Mouse (Mus musculus) bone marrow macrophage, adult 2 months (primary cell): ENCODE data around the gene Gng4. TPM values are rescaled to one million over a fixed set of nuclear protein-coding genes. Genes with fewer than 3 reads are reported as not detected.

Source experiments
- H3K27ac ChIP-seq: 2 replicates; pipeline ENCODE4 v1.5.1; 2012; ENCODE audit warnings: low read depth, low read length; ENCODE audit not compliant: insufficient read depth
- H3K4me1 ChIP-seq: 2 replicates; pipeline ENCODE4 v1.6.1; 2012; ENCODE audit warnings: low read length; ENCODE audit not compliant: control insufficient read depth, insufficient read depth
- H3K4me3 ChIP-seq: 2 replicates; pipeline ENCODE4 v1.5.1; 2012; ENCODE audit warnings: mild to moderate bottlenecking, low read length, moderate library complexity; ENCODE audit not compliant: insufficient read depth
- CTCF ChIP-seq: IDR thresholded peaks from 2 replicates; pipeline ENCODE4 v1.5.1; 2012; ENCODE audit warnings: low read depth, mild to moderate bottlenecking, low read length, moderate library complexity
- POLR2A ChIP-seq: IDR thresholded peaks from 2 replicates; pipeline ENCODE4 v1.6.1; 2012; ENCODE audit warnings: mild to moderate bottlenecking, low read depth, low read length, borderline replicate concordance
- polyA plus RNA-seq: library from polyadenylated mRNA; stranded (reverse); fragments of >200 nt; gene quantifications from 2 replicates; pipeline ENCODE4 v1.2.4, GENCODE M21; 2012; ENCODE audit not compliant: missing spikeins, insufficient read depth, insufficient read length

The Gng4 gene
- not detected in 2 replicates for polyA plus RNA-seq

DNA sequence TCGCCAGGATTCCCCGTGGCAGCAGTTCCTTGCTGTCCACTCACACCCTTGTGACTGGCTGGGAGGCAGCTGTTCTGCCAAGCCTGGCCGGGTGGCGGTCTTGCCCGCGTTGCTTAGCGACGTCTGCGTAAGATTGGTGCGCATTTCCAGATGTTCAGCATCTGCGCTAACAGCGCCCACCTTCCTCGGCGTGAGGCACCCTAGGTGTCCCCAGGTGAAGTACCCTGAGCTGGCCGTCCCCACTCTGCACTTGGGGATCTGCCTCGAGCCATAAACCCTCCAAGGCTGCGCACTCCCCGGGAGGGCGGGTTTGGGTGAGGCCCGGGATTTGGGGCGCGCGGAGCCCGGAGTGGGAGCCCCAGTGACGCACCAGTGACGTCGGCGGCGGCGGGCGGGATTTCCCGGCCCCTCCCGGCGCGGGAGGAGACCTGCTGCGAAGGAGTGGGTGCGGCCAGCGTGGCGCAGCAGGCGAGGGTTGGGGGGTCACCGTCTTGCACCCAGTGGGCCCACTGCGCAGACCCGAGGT is at the start of gene Gng4:
TSS of gene Gng4 (plus strand) at position 166 of the 526 bp plus-strand sequence.
- Histone ChIP-seq H3K4me1 (peaks cover 5% of the 10 kb centered on the region; the same call in 1 of the 2 replicates), H3K27ac (no peak within 1 kb of the TSS), H3K4me3 (peak within 1 kb of the TSS; percentile 44)
- no peak for TF ChIP-seq CTCF
- no peak for TF ChIP-seq POLR2A

DNA sequence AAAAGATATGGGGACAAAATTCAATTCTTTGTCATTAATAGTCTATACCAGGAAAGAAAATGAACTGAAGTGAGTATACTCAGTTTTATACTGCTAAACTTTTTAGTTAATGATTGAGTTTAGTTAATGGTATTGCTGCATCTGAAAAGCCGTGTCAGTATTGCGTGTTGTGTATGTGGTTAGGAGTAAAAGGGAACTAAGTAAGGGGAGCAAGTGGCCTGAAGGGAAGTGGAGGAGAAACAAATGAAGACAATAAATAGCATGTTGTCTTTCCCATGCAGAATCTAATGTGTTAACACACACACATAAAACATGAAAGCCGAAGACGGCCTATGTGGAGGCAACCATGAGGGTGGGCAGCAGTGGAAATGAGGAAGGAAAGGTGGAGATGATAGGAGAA is 44.6 kb upstream of the Gng4 start:
- TF ChIP-seq POLR2A (no peak), CTCF (no peak)
- Histone ChIP-seq H3K27ac (no peak overlapping the region), H3K4me3 (no peak overlapping the region), H3K4me1 (peaks cover 7% of the 10 kb centered on the region)

DNA sequence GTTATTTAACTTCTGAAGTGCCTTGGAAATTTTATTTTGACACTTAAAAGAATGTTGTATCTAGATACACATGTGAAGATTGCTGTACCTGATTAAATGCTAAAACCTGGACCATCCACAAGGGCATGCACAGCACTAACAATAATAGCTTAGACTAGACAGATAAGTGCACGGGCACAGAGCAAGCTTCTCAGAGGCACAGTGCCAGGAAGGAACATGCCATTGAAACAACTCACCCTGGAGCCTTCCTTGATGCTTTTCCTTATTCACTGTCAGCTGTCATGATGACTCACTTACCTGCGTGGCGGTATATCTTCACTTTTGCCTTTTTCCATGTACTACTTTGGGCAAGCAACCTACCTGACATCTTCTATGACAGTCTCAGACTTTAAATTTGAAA is 37.9 kb upstream of the Gng4 start:
- no peak for TF ChIP-seq CTCF
- no peak for TF ChIP-seq POLR2A
- H3K4me1 ChIP-seq: no peaks in the 10 kb centered on the region
- no peak overlapping the region for H3K4me3 ChIP-seq
- no peak overlapping the region for H3K27ac ChIP-seq

DNA sequence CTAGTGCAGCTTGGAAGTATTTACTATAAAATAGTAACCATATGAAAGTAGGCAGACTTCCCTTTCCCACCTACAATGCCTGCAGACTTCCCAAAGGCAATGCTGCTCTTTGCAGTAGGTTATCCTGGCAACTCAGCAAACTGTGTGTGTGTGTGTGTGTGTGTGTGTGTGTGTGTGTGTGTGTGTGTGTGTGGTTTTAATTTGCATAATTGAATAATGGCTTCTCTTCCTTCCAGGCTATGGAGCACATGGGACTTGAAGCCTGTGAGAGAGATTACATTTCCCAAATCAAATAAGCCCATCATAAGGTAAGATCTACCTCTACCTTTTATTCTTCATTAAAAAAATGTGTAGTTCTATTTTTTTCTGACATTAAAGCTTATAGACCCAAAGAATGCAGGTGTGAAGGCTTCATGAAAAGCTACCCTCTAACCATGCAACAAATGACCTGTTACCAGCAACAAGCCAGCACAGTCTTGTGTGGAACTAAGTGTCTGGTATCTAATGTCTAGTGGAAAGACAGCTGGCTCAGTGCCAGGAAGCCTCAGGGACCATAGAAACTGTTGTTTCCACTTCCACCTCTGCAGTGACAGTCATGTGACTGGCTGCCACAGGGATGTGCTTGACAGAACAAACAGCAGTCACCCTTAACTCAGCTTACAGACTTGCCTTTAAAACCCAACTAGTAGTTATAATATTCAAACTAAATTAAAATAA is 7.9 kb upstream of the Gng4 start:
- TF ChIP-seq CTCF (no peak), POLR2A (no peak)
- Histone ChIP-seq H3K4me1 (peaks cover 19% of the 10 kb centered on the region), H3K4me3 (no peak overlapping the region), H3K27ac (no peak overlapping the region)

DNA sequence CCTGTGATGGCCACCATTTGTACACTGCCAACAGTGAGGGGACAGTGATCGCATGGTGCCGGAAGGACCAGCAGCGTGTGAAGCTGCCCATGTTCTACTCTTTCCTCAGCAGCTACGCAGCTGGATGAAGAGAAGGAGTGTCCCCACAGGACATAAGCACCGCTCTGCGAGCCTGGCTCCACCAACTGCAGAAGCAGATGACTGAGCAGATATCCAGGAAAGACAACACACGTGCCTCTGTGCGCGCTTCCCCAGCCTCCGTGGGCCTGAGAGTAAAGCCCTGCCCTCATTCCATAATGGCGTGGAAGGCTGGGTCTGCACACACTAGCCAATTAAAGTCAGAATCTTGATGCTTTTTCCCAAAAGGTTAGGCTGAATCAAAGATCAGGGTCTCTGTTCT is 6.8 kb upstream of the Gng4 start:
- no peak overlapping the region for H3K4me3 ChIP-seq
- TF ChIP-seq POLR2A (no peak), CTCF (no peak)

DNA sequence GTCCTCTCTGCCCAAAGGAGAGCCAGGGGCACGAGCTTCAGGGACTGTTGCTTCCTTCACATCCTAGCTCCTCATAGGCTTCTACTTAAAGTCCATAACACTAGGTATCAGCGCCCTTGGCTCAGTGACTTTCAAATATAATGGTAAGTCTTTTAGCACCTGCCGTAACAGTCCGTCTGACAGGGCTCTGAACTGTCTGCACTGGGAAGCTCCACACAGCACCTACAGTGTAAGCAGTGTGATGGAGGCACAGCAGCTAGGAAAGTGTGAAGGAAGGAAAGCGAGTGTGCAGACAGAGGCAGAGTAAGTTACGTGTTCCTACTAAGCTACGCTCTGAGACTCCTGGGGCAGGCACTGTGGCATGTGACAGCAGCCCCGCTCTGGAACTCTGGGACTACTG is 6.2 kb upstream of the Gng4 start:
- Histone ChIP-seq H3K4me1 (peaks cover 19% of the 10 kb centered on the region), H3K27ac (no peak overlapping the region), H3K4me3 (no peak overlapping the region)
- no peak for TF ChIP-seq CTCF
- no peak for TF ChIP-seq POLR2A

More for the DNA sequence above, 6.8 kb upstream of the Gng4 start:
- Histone ChIP-seq H3K4me1 (peaks cover 19% of the 10 kb centered on the region), H3K27ac (no peak overlapping the region)

DNA sequence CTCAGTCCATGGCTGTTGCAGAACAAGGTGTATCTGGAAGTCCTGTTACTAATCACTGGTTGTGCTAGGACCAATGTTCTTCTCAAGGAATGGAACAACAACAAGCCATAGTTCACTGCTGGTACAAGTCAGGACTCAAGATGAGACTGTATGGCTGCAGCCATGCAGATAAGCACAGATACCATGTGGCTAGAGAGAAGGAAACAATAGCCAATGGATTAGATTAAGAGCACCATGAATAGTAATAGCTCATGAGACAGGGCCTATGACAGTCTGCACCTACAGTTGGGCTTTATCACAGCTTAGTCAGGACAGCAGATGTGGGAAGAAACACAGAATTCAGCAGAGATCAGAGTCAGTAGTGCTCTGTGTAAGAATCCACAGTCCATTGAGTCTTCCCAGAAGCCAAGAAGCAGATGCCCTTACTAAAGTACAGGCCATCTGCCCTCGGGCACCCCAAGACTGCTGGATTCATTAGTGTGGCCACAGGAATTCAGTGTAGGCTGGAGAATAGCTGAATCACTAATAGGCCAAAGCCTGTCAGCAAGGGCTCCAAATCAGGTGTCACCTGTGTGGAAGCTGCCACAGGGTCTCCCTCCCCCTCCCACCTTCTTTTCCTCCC is 4.9 kb upstream of the Gng4 start:
- Histone ChIP-seq H3K4me3 (no peak overlapping the region), H3K27ac (no peak overlapping the region), H3K4me1 (peaks cover 19% of the 10 kb centered on the region)
- TF ChIP-seq CTCF (no peak), POLR2A (no peak)

DNA sequence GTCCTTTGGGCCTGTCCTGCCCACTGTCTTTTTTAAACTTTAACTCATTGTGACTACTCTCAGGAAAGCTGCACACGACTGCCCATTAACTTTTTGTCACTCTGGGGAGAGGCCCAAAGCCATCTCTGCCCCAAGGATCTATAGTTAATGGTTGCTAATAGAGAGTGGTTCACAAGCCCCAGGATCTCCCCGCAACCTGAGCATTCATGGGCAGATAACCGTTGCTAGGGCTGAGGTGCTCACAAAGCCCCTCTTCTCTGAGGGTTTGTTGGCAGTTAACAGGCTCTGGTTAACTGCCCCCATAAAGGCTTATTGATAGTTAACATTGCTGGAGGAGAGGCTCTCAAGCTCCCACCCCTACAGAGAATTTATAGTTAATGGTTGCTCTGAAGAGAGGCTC is 3.6 kb upstream of the Gng4 start:
- H3K4me1 ChIP-seq: peaks cover 16% of the 10 kb centered on the region
- no peak overlapping the region for H3K4me3 ChIP-seq
- no peak overlapping the region for H3K27ac ChIP-seq
- no peak for TF ChIP-seq POLR2A
- TF ChIP-seq CTCF: no peak

DNA sequence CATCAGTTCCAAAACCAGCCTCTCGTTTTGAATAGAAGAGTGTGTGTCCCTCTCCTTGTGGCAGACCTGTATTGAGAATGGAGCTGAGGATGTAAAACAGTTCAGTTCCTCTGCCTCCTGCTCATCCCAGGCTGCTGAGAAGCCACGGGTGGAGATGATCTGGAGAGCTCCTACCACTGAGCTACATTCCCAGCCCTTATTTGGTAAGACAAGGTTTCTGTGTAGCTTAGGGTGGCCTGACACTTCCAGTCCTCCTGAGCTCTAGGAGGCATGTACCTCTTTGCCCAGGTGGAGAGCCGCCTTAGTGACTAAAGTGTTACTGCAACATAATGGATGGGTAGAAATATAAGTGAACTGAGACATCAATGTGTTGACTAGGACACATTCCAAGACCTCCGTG is 2.8 kb upstream of the Gng4 start:
- H3K4me1 ChIP-seq: peaks cover 9% of the 10 kb centered on the region

DNA sequence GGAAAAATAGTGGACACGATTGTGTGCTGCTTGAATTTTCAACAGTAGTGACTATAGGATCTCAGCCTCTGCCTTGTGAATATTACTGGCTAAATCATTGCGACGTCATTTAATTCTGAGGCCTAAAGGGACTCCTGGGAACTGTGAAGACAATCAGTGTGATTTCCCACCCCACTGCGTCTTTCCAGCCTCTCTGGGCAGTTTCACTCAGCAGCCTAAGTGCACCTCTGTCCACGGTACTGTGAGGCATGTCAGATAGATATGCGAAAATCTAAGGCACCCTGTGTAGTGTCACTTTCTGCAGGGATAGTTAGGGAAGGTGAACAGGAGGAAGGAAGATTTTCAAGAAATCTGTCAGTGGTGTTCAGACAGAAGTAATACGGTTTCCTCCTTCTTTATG is 563 bp upstream of the Gng4 start:
- Histone ChIP-seq H3K4me3 (no peak overlapping the region), H3K4me1 (peaks cover 5% of the 10 kb centered on the region; the same call in 1 of the 2 replicates), H3K27ac (no peak overlapping the region)
- TF ChIP-seq POLR2A: no peak

More for the DNA sequence above, 2.8 kb upstream of the Gng4 start:
- Histone ChIP-seq H3K27ac (no peak overlapping the region), H3K4me3 (no peak overlapping the region)
- no peak for TF ChIP-seq CTCF
- TF ChIP-seq POLR2A: no peak
